Mouse (Mus musculus) WW6 (cell line): ENCODE data around the gene Sema3a.

Experiments used
- DNase-seq: peaks from one replicate; pipeline ENCODE4 v3.0.0-alpha.2; 2013; ENCODE audit warnings: low read depth, low spot score

The Sema3a gene

GRCm38 (mm10) chr5:13547472-13548209 is 422.4 kb downstream of the Sema3a start:
- DNase-seq: no peak

DNA sequence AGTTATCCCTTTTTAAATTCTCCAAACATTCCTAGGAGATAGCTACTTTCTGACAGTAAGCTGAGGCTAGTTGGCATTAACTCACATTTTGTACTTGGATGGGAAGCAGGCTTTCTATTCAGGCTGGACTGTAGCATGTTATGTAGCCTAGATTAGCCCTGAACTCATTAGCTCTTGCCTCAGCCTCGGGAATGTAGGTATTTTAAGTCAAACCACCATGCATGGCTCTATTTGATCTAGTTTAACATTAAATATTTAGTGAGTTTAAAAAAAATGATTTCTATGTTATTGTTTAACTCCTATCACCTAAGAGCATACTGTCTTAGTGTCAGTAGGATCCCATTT is 423.0 kb downstream of the Sema3a start:
- no peak for DNase-seq

GRCm38 (mm10) chr5:13549080-13549479 is 423.9 kb downstream of the Sema3a start:
- no peak for DNase-seq

GRCm38 (mm10) chr5:13550953-13551352 is 425.7 kb downstream of the Sema3a start:
- DNase-seq: no peak

- no peak for DNase-seq
Measured at GRCm38 (mm10) chr5:13557257-13557656, 432.0 kb downstream of the Sema3a start.

GRCm38 (mm10) chr5:13573867-13574266 is 448.7 kb downstream of the Sema3a start:
- DNase-seq: no peak

DNA sequence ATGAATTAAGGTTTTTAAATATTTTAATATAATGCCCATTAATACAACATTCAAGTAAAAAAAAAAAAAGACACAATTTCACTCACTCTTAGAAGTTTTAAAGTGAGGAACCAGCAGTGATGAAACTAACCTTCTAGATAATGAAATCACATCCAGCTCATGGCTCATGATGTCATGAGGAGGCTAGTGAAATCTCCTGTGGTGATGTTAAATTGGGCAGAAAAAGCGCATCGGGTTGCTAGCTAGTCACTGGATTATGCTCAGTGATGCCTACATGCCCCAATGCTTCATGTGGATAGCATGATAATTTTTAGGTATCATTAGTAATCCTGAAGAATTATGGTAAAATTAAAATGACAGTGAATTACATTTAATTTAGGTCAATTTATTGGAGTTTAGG is 453.9 kb downstream of the Sema3a start:
- DNase-seq: no peak

DNA sequence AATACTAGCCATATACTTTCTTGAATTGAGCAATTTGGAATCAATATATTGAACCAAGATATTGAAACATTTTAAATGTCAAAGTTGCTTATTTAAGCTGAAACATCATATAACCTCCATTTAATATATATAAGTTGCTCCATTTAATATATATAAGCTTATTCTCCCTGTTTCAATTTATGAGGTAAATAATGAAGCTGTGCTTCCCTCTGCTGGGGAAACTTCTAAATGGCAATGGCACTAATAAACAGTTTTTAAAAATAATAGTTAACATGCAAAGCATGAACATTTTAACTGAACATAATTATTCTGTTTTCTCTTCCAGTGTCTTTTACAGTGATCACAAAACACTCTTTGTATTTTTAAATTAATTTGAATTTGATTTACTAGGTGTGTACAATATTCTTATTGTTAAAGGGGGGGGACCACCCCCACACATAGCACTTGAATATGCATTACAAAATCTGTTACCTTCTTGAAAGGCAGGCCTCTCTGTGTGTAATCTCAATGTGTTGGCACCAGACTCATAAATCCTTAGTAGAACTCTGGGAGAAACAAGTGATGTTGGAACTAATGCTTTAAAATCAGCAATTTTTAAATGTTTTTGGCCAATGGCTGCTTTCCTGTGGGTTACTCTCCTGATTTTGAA is 460.5 kb downstream of the Sema3a start:
- DNase-seq: no peak

DNA sequence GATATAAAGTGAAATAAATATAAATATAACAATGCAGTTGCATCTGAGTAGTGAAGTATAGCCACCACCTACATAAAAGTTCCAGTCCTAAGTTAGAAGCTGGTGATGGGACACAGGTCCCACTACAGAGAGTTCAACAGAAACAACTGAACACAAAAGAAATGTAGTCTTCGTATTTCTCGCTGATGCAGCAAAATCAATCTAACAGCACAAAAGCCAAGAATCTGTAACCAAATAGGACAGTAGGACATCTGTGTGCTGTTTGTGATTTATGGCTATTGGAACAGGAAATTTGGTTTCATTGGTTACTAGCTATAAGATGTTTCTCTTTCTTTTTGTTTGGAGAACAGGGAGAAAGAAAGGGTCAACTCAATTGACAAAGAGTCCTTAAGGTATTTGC is 469.2 kb downstream of the Sema3a start:
- no peak for DNase-seq

DNA sequence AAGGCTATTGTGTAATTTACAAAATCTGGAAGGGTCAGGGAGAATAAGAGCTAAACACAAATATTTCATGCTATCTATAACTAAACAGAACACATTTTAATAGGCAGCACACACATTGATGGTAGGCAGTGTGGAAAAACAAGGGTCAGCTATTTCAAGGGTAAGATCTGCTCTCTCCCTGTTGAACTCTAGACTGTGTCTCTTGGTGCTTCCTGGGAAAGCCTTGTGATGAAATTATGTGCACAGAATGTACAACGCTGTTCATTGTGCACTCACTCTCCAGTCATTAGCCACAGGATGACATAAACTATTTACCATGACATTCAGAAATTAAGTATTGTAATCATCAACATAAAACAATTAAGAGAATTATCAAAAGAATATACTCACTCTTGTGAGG is 486.4 kb downstream of the Sema3a start:
- no peak for DNase-seq

DNA sequence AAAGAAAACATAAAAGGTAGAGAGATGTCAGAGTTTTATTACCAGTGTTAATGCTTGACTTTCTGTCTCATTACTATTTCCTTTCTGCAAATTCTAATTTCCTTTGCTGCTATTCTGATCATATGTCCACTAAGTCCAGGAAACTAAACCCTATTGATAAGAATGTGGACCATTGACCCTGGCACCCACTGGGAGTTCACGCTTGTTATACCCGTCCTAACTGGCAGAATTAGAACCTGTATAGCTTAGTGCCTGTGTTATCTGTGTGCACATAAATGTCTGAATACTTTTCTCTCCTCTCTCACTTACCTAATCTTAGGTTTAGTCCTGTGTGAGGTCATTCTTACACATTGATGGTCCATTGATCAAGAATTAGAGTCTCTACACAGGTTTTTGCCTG is 486.9 kb downstream of the Sema3a start:
- DNase-seq: no peak

- DNase-seq: peak; percentile 49
Measured at GRCm38 (mm10) chr5:13614575-13614974, 489.4 kb downstream of the Sema3a start.

- no peak for DNase-seq
Measured at GRCm38 (mm10) chr5:13615907-13616306, 490.7 kb downstream of the Sema3a start.

DNA sequence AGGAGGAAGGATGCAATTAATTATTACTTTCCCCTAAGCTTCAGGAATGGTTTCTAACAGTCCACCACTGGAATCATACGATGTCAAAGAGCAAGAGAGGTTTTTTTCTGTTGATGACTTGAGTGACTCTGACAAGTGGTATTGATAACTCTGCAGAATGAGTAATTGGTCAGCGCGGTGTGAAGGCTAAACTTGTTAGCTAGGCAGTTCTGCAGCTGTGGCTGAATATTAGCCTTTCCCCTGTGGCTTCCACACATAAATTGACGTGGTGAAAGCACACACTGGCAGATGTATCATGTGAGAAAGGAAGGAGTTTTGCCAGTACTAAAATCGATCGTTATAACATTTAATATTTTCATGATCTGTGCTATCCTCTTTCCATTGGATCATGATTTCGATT is 497.4 kb downstream of the Sema3a start:
- no peak for DNase-seq

GRCm38 (mm10) chr5:13624754-13625153 is 499.5 kb downstream of the Sema3a start:
- no peak for DNase-seq

DNA sequence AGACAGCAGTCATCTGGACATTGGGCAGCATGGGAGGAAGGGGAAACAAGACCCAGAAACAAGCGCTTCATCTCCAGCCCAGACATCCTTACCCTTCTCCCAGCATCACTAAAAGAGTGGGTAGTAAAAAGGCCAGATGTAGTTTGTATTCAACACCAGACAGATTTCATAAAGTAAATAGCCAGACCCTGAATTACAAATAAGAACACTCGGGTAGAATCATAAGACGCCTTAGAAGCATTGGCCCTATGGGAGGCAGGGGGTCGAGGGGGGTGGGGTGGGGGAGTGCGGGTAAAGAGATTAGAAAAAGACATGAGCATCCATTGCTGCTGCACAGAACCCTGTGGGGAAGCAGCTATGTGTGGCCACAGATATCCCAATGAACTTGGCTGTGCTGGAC is 500.9 kb downstream of the Sema3a start:
- DNase-seq: no peak

DNA sequence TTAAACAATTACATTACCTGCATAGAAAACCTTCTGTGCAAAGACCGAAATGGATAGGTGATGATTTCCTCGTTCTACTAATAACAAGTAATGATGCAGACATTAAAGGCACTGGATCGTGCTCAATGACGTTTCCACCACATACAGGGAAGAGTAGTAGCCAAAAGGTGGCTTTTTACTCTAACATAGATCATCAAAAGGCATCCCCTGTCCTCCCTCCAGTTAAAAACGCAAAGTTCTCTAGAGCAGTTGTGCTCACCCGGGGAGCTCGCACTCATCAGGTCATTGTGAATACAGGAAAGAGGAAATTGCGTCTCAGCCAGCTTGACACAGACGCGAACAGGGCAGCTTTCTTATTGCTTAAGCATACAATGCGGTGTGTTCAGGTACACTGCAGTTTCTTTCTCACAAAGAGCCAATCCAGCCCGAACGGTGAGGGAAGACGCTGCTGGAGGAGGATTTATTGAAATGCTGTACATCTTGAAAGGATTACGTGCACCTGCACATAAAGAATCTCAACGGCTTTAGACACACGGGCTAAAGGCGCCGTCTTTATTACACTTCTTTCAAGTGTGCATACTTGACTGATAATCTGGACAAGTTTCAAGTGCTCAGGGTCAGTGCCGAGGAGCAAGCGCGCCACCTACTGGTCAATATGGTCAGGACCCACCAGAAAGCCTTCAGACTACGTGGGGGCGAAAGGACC is 503.5 kb downstream of the Sema3a start:
- DNase-seq: peak; percentile 53

DNA sequence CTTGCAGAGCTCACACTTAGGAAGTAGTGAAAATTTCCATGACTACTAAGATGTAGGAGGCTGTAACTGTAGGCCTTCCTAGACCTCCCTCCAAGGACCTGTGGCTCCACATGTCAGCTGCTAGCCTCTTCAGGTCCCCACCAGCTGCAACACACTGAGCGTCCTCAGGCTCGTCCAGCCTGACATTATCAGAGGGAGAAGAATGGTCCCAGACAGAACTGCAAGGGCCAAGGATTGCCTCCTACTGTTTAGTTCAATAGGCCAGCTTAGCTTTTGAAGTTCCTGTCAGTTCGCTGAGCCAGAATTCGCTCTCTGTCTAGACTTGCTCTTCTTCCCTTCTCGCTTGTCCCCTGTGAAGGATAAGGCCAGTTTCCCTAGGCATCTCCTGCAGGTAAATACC is 504.7 kb downstream of the Sema3a start:
- DNase-seq: no peak

DNA sequence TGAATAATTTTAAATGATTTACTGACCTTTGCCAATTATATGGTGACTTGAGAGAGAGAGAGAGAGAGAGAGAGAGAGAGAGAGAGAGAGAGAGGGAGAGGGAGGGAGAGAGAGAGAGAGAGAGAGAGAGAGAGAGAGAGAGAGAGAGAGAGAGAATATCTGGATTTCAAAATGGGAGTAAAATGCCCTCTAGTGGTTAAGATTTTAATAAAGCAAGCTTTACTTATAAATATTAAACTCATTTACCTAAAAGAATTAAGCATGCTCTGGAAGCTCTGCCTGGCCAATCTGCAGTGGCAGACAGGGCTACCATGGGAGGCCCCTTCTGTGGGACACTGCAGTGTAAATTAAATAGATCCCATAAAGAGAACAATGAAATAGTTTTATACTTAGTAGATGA is 505.5 kb downstream of the Sema3a start:
- no peak for DNase-seq

GRCm38 (mm10) chr5:13636237-13636636 is 511.0 kb downstream of the Sema3a start:
- no peak for DNase-seq
